In the genomic region with DNA sequence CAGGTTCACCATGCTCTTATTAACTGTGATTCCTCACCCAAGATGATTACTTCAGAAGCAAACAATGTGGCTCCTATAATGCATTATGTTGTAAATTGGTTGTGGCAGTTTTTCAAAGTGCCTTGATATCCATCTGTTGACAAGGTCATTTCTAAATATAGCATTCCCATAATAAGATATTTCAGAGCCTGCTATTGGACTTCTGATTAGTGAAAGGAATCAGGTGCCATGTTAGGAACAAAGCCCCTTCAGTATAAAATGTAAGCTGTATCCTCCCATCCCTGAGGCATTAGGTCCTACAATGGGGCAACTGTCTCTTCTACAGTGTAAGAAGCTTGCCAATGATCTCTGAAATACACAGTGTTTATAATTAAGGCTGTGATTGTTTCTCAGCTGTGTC, we compare ENCODE assay signal across 22 mouse cellular contexts.
DNase-seq lines count a peak whose midpoint lies in the region; ATAC-seq and TF ChIP-seq lines count a peak whose summit lies in the region.
"Had no signal": no experiment of that assay in that cellular context is flagged by ENCODE, and none has a peak within 500 bp of the region (broad histone marks: within the 10 kb centered on the region; RNA-seq: fewer than 3 reads in every experiment).

No protein-coding gene starts in this region.

- ATAC-seq in embryonic facial prominence, embryonic 14.5 days (ENCODE audit: low read depth) = no peak
- 0 out of 2 replicates have a peak, but pooled peaks have one; percentile 29 for ATAC-seq in hindbrain, postnatal 0 days
- no peak for ATAC-seq in hindbrain, embryonic 16.5 days
- ATAC-seq: CD4-positive, CD25-positive, alpha-beta regulatory T cell, adult 4 months; intestine, embryonic 15.5 days had no signal

- H3K27me3 ChIP-seq in embryonic facial prominence, embryonic 14.5 days (replicated peaks; ENCODE audit: control insufficient read depth, insufficient read depth, low read length) = no peaks in the 10 kb centered on the region
- H3K27me3 ChIP-seq in embryonic facial prominence, embryonic 10.5 days (replicated peaks; ENCODE audit: low read depth, poor library complexity, severe bottlenecking) = no peaks in the 10 kb centered on the region
- H3K27me3 ChIP-seq in hindbrain, postnatal 0 days (ENCODE audit: insufficient read depth, low read length) = no peaks in the 10 kb centered on the region
- H3K27me3 ChIP-seq in hindbrain, embryonic 16.5 days (replicated peaks; ENCODE audit: control insufficient read depth, insufficient read depth, low read length) = no peaks in the 10 kb centered on the region
- H3K27me3 ChIP-seq: heart, embryonic 15.5 days; intestine, embryonic 15.5 days had no signal

- no peaks in the 10 kb centered on the region for H3K9me3 ChIP-seq in embryonic facial prominence, embryonic 14.5 days (ENCODE audit: control insufficient read depth, low read length)
- no peaks in the 10 kb centered on the region for H3K9me3 ChIP-seq in embryonic facial prominence, embryonic 10.5 days
- no peaks in the 10 kb centered on the region for H3K9me3 ChIP-seq in hindbrain, postnatal 0 days (ENCODE audit: low read length)
- H3K9me3 ChIP-seq in hindbrain, embryonic 16.5 days (ENCODE audit: control insufficient read depth, low read length) = no peaks in the 10 kb centered on the region
- H3K9me3 ChIP-seq: heart, embryonic 15.5 days; intestine, embryonic 15.5 days; midbrain, embryonic 10.5 days had no signal

- no peak overlapping the region for H3K9ac ChIP-seq in embryonic facial prominence, embryonic 14.5 days (ENCODE audit: low read depth, low read length)
- H3K9ac ChIP-seq in hindbrain, postnatal 0 days (replicated peaks; ENCODE audit: low read length) = no peak overlapping the region
- no peak overlapping the region for H3K9ac ChIP-seq in hindbrain, embryonic 16.5 days (ENCODE audit: low read depth, low read length)
- H3K9ac ChIP-seq: heart, embryonic 15.5 days; hindbrain, embryonic 14.5 days; intestine, embryonic 15.5 days had no signal

- H3K36me3 ChIP-seq in embryonic facial prominence, embryonic 14.5 days (ENCODE audit: control insufficient read depth, insufficient read depth, low read length) = no peaks in the 10 kb centered on the region
- no peaks in the 10 kb centered on the region for H3K36me3 ChIP-seq in embryonic facial prominence, embryonic 10.5 days (replicated peaks)
- H3K36me3 ChIP-seq in hindbrain, postnatal 0 days (ENCODE audit: insufficient read depth, low read length) = no peaks in the 10 kb centered on the region
- no peaks in the 10 kb centered on the region for H3K36me3 ChIP-seq in hindbrain, embryonic 16.5 days (ENCODE audit: control insufficient read depth, insufficient read depth, low read length)
- H3K36me3 ChIP-seq: heart, embryonic 15.5 days; intestine, embryonic 15.5 days; midbrain, embryonic 10.5 days had no signal

- H3K4me2 ChIP-seq in embryonic facial prominence, embryonic 14.5 days (ENCODE audit: low read depth, low read length) = no peak overlapping the region
- no peak overlapping the region for H3K4me2 ChIP-seq in hindbrain, postnatal 0 days (ENCODE audit: low read depth, low read length)
- H3K4me2 ChIP-seq in hindbrain, embryonic 16.5 days (ENCODE audit: low read length) = no peak overlapping the region
- H3K4me2 ChIP-seq: heart, embryonic 15.5 days; hindbrain, embryonic 14.5 days; intestine, embryonic 15.5 days had no signal

- no peak for TF ChIP-seq CTCF in hindbrain, postnatal 0 days (IDR thresholded peaks at IDR 0.05; ENCODE audit: low read depth)

- no peak overlapping the region for H3K27ac ChIP-seq in embryonic facial prominence, embryonic 14.5 days (replicated peaks; ENCODE audit: low read depth, low read length)
- no peak overlapping the region for H3K27ac ChIP-seq in embryonic facial prominence, embryonic 10.5 days (replicated peaks)
- H3K27ac ChIP-seq in hindbrain, postnatal 0 days = no peak overlapping the region
- H3K27ac ChIP-seq in hindbrain, embryonic 16.5 days (ENCODE audit: low read depth, low read length) = no peak overlapping the region
- H3K27ac ChIP-seq: gastrocnemius, adult 2 months; heart, embryonic 15.5 days; hindbrain, embryonic 14.5 days; intestine, embryonic 15.5 days; midbrain, embryonic 10.5 days had no signal

- H3K4me3 ChIP-seq in embryonic facial prominence, embryonic 14.5 days (ENCODE audit: low read depth, low read length) = no peak overlapping the region
- H3K4me3 ChIP-seq in embryonic facial prominence, embryonic 10.5 days = no peak overlapping the region
- H3K4me3 ChIP-seq in hindbrain, postnatal 0 days (ENCODE audit: low read length) = no peak overlapping the region
- H3K4me3 ChIP-seq in hindbrain, embryonic 16.5 days (ENCODE audit: low read length) = no peak overlapping the region
- H3K4me3 ChIP-seq: gastrocnemius, adult 2 months; heart, embryonic 15.5 days; intestine, embryonic 15.5 days; midbrain, embryonic 10.5 days had no signal

- peak; percentile 4 for DNase-seq in embryonic facial prominence, embryonic 14.5 days (ENCODE audit: low spot score)
- DNase-seq in embryonic facial prominence, embryonic 10.5 days (ENCODE audit: low spot score) = no peak
- DNase-seq in hindbrain, postnatal 0 days (ENCODE audit: low spot score) = no peak
- DNase-seq in Muller cell, postnatal 12 days (ENCODE audit: inconsistent ontology term) = peak; percentile 66
- peak; percentile 58 for DNase-seq in retina, embryonic 14.5 days (ENCODE audit: low spot score)
- no peak for DNase-seq in natural killer cell, adult 2 months (ENCODE audit: low spot score in 2 of 2)
- DNase-seq: adrenal gland, postnatal 36 days; cerebellum, adult 18-20 months; cerebellum, postnatal 36 days; gastrocnemius, adult 2 months; heart, postnatal 4 days; kidney, adult 9 months; kidney, postnatal 14 days; lung, postnatal 4 days; right cerebral cortex, postnatal 25 days; spleen, adult 18-20 months had no signal

- H3K4me1 ChIP-seq in embryonic facial prominence, embryonic 14.5 days (ENCODE audit: control insufficient read depth, insufficient read depth, low read length) = no peaks in the 10 kb centered on the region
- H3K4me1 ChIP-seq in embryonic facial prominence, embryonic 10.5 days = no peaks in the 10 kb centered on the region
- no peaks in the 10 kb centered on the region for H3K4me1 ChIP-seq in hindbrain, postnatal 0 days (ENCODE audit: insufficient read depth, low read length)
- no peaks in the 10 kb centered on the region for H3K4me1 ChIP-seq in hindbrain, embryonic 16.5 days (ENCODE audit: control insufficient read depth, insufficient read depth, low read depth, low read length)
- H3K4me1 ChIP-seq: heart, embryonic 15.5 days; intestine, embryonic 15.5 days; midbrain, embryonic 10.5 days had no signal

Comparison
In these comparisons a context has a peak if more than half of its experiments do, and no peak if none do; other contexts are left out.
1. DNase-seq: peak in embryonic facial prominence, embryonic 14.5 days (single experiment), Muller cell, postnatal 12 days (single experiment) and retina, embryonic 14.5 days (single experiment); none in embryonic facial prominence, embryonic 10.5 days (single experiment), hindbrain, postnatal 0 days (single experiment) and natural killer cell, adult 2 months (0 of 2).